Comparison of ENCODE assay signal across 19 mouse cellular contexts in the genomic region with DNA sequence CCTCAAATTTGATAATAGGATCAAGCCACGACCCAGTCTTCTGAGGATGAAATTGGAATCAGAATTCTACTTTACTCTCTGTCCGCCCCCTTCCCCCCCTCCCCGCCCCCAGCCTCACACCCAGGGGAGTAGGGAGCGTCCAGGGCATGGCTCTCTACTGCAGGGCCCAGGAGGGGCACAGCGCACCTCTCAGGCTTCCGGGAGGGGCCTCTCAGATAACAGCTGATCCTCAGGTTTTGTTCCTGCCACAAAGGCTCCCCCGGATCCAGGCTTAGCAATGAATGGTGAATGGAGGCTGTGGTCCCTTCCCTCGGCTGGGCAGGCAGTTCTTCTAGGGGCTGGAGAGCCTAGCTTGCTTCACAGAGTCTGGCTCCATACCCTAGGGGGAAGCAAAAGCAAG. TPM values are rescaled to one million over a fixed set of nuclear protein-coding genes. Genes with fewer than 3 reads are reported as not detected.
DNase-seq lines count a peak whose midpoint lies in the region; ATAC-seq and TF ChIP-seq lines count a peak whose summit lies in the region.
"Had no signal": no experiment of that assay in that cellular context is flagged by ENCODE, and none has a peak within 500 bp of the region (broad histone marks: within the 10 kb centered on the region; RNA-seq: fewer than 3 reads in every experiment).

No protein-coding gene starts in this region.

- no peak for TF ChIP-seq CTCF in lung, embryonic 14.5 days (IDR thresholded peaks at IDR 0.05; ENCODE audit: low read depth)
- no peak for TF ChIP-seq CTCF in midbrain, postnatal 0 days (IDR thresholded peaks at IDR 0.05)

- 27% methylated on average over 8 of the region's 8 CpGs for WGBS in lung, embryonic 14.5 days
- 9% methylated on average over 8 of the region's 8 CpGs for WGBS in midbrain, embryonic 10.5 days
- 21% methylated on average over 8 of the region's 8 CpGs for WGBS in midbrain, postnatal 0 days

- no peak for DNase-seq in lung, embryonic 14.5 days
- no peak for DNase-seq in lung, postnatal 25 days (ENCODE audit: low spot score)
- no peak for DNase-seq in midbrain, embryonic 10.5 days (ENCODE audit: low spot score)
- DNase-seq in midbrain, postnatal 0 days (ENCODE audit: low spot score): no peak
- peak; percentile 69 for DNase-seq in ES-CJ7 (ENCODE audit: low read depth, low spot score)
- DNase-seq in ZHBTc4 (ENCODE audit: low read depth, low spot score): peak; percentile 60
- DNase-seq in thymus, postnatal 25 days: no peak
- DNase-seq: adrenal gland, postnatal 14 days; cerebellum, adult 11-12 months; cerebellum, adult 9-10 months; cerebellum, postnatal 25 days; gastrocnemius, postnatal 10 days; heart, adult 18-20 months had no signal

- H3K9ac ChIP-seq in lung, embryonic 14.5 days: no peak overlapping the region
- H3K9ac ChIP-seq in midbrain, postnatal 0 days (replicated peaks; ENCODE audit: low read length, poor library complexity, severe bottlenecking): no peak overlapping the region
- H3K9ac ChIP-seq: embryonic facial prominence, embryonic 12.5 days; forebrain, embryonic 15.5 days; heart, embryonic 15.5 days had no signal

- peak overlapping the region; percentile 36; the same call in 1 of the 2 replicates for H3K27ac ChIP-seq in lung, embryonic 14.5 days (ENCODE audit: low read depth)
- H3K27ac ChIP-seq in midbrain, embryonic 10.5 days (replicated peaks): peak overlapping the region; percentile 50
- H3K27ac ChIP-seq in midbrain, postnatal 0 days (ENCODE audit: low read depth, low read length): no peak overlapping the region
- H3K27ac ChIP-seq: embryonic facial prominence, embryonic 12.5 days; forebrain, embryonic 15.5 days; heart, embryonic 10.5 days; heart, embryonic 15.5 days had no signal

- H3K27me3 ChIP-seq in lung, embryonic 14.5 days (ENCODE audit: insufficient read depth, low read length): peaks cover 21% of the 10 kb centered on the region
- peaks cover 84% of the 10 kb centered on the region for H3K27me3 ChIP-seq in midbrain, embryonic 10.5 days (ENCODE audit: low read depth, poor library complexity, severe bottlenecking)
- H3K27me3 ChIP-seq in midbrain, postnatal 0 days (ENCODE audit: insufficient read depth, low read length): no peaks in the 10 kb centered on the region

- no peaks in the 10 kb centered on the region for H3K9me3 ChIP-seq in lung, embryonic 14.5 days (ENCODE audit: low read depth, low read length)
- no peaks in the 10 kb centered on the region for H3K9me3 ChIP-seq in midbrain, embryonic 10.5 days (replicated peaks)
- no peaks in the 10 kb centered on the region for H3K9me3 ChIP-seq in midbrain, postnatal 0 days (ENCODE audit: low read length)
- H3K9me3 ChIP-seq: embryonic facial prominence, embryonic 12.5 days; forebrain, embryonic 15.5 days; heart, embryonic 10.5 days; heart, embryonic 15.5 days had no signal

- H3K36me3 ChIP-seq in lung, embryonic 14.5 days (ENCODE audit: insufficient read depth): no peaks in the 10 kb centered on the region
- no peaks in the 10 kb centered on the region for H3K36me3 ChIP-seq in midbrain, embryonic 10.5 days
- H3K36me3 ChIP-seq in midbrain, postnatal 0 days (ENCODE audit: insufficient read depth, low read length): no peaks in the 10 kb centered on the region
- H3K36me3 ChIP-seq: embryonic facial prominence, embryonic 12.5 days; forebrain, embryonic 15.5 days; heart, embryonic 10.5 days; heart, embryonic 15.5 days had no signal

- no peak for ATAC-seq in lung, embryonic 14.5 days (ENCODE audit: insufficient read depth)
- ATAC-seq in midbrain, postnatal 0 days (ENCODE audit: low FRiP score): no peak
- ATAC-seq: forebrain, embryonic 15.5 days; hindbrain, embryonic 16.5 days; inflammation-experienced regulatory T-cells, adult 6 months had no signal

- no peak overlapping the region for H3K4me3 ChIP-seq in lung, embryonic 14.5 days (ENCODE audit: low read depth, low read length)
- H3K4me3 ChIP-seq in midbrain, embryonic 10.5 days: no peak overlapping the region
- H3K4me3 ChIP-seq in midbrain, postnatal 0 days (ENCODE audit: low read depth, low read length): no peak overlapping the region
- H3K4me3 ChIP-seq: embryonic facial prominence, embryonic 12.5 days; forebrain, embryonic 15.5 days; heart, embryonic 10.5 days; heart, embryonic 15.5 days had no signal

- peaks cover 13% of the 10 kb centered on the region; the same call in 1 of the 2 replicates for H3K4me1 ChIP-seq in lung, embryonic 14.5 days (ENCODE audit: insufficient read depth)
- H3K4me1 ChIP-seq in midbrain, embryonic 10.5 days: peaks cover 69% of the 10 kb centered on the region
- H3K4me1 ChIP-seq in midbrain, postnatal 0 days (ENCODE audit: insufficient read depth, low read length): 0 out of 2 replicates have a peak, but pooled peaks cover 5% of the 10 kb centered on the region
- H3K4me1 ChIP-seq: forebrain, embryonic 15.5 days had no signal

- no peak overlapping the region for H3K4me2 ChIP-seq in lung, embryonic 14.5 days
- no peak overlapping the region for H3K4me2 ChIP-seq in midbrain, postnatal 0 days (ENCODE audit: low read depth, low read length, poor library complexity, severe bottlenecking)
- H3K4me2 ChIP-seq: embryonic facial prominence, embryonic 12.5 days; forebrain, embryonic 15.5 days; heart, embryonic 15.5 days had no signal

RNA-seq across cellular contexts. Expression of gene Epha2, which starts 15.9 kb away (rescaled TPM):
- polyA plus RNA-seq in lung, embryonic 14.5 days (2014; fragmentation: Nextera tagmentation; extraction: Ambion mirVana): 6.9 and 7.6 TPM in 2 replicates
- polyA plus RNA-seq in midbrain, embryonic 10.5 days (2016; fragmentation: Nextera tagmentation; extraction: Ambion mirVana): 3.6 and 3.7 TPM in 2 replicates
- 3.1 and 3.2 TPM in 2 replicates for total RNA-seq in midbrain, postnatal 0 days (2014; rRNA removed)
- 0.27 and 0.30 TPM in 2 replicates for polyA plus RNA-seq in midbrain, postnatal 0 days (2015; fragmentation: Nextera tagmentation; extraction: Ambion mirVana)
- polyA plus RNA-seq: inflammation-experienced regulatory T-cells, adult 6 months had no signal

RNA-seq across cellular contexts. Expression of gene Arhgef19, which starts 45.8 kb away (rescaled TPM):
- polyA plus RNA-seq in lung, embryonic 14.5 days (2014; fragmentation: Nextera tagmentation; extraction: Ambion mirVana): 20.1 and 21.1 TPM in 2 replicates
- 0.64 and 1.4 TPM in 2 replicates for polyA plus RNA-seq in midbrain, embryonic 10.5 days (2016; fragmentation: Nextera tagmentation; extraction: Ambion mirVana)
- 0.76 and 1.3 TPM in 2 replicates for total RNA-seq in midbrain, postnatal 0 days (2014; rRNA removed)
- polyA plus RNA-seq in midbrain, postnatal 0 days (2015; fragmentation: Nextera tagmentation; extraction: Ambion mirVana): 1.1 and 1.3 TPM in 2 replicates
- polyA plus RNA-seq: inflammation-experienced regulatory T-cells, adult 6 months had no signal

Comparison
In these comparisons a context has a peak if more than half of its experiments do, and no peak if none do; other contexts are left out.
1. DNase-seq: peak in ES-CJ7 (single experiment) and ZHBTc4 (single experiment); none in lung, embryonic 14.5 days (single experiment), lung, postnatal 25 days (single experiment), midbrain, embryonic 10.5 days (single experiment), midbrain, postnatal 0 days (single experiment) and thymus, postnatal 25 days (single experiment).